Comparison of ENCODE assay signal across 9 mouse cellular contexts in genomic region chr5:136970703-136971102, GRCm38 (mm10). TPM values are rescaled to one million over a fixed set of nuclear protein-coding genes. Genes with fewer than 3 reads are reported as not detected.
DNase-seq lines count a peak whose midpoint lies in the region; ATAC-seq lines count a peak whose summit lies in the region.
"Had no signal": no experiment of that assay in that cellular context is flagged by ENCODE, and none has a peak within 500 bp of the region (broad histone marks: within the 10 kb centered on the region; RNA-seq: fewer than 3 reads in every experiment).

No protein-coding gene starts in this region.

- H3K4me3 ChIP-seq in midbrain, embryonic 11.5 days (ENCODE audit: low read depth, low read length): no peak overlapping the region
- no peak overlapping the region for H3K4me3 ChIP-seq in midbrain, embryonic 16.5 days (ENCODE audit: low read depth, low read length)
- no peak overlapping the region for H3K4me3 ChIP-seq in liver, embryonic 15.5 days (replicated peaks)
- H3K4me3 ChIP-seq: neural tube, embryonic 12.5 days had no signal

- intact Hi-C loops in heart, postnatal 36 days (cut with DNase I): loop anchor here (1.0 to 5.0 kb wide), 2 partner anchors 41 to 178 kb away; no protein-coding TSS in a partner anchor

- H3K36me3 ChIP-seq in midbrain, embryonic 11.5 days (ENCODE audit: control insufficient read depth, insufficient read depth, low read length): peaks cover 7% of the 10 kb centered on the region; the same call in 1 of the 2 replicates
- peaks cover 8% of the 10 kb centered on the region for H3K36me3 ChIP-seq in midbrain, embryonic 16.5 days (ENCODE audit: control insufficient read depth, insufficient read depth, low read length)
- peaks cover 14% of the 10 kb centered on the region for H3K36me3 ChIP-seq in liver, embryonic 15.5 days (replicated peaks)

- peak; percentile 88 for DNase-seq in midbrain, embryonic 11.5 days (ENCODE audit: low spot score, missing footprints)
- peak; percentile 82 for DNase-seq in NIH3T3 (ENCODE audit: low read depth)
- peak; percentile 71 for DNase-seq in c-Kit-negative CD71-positive TER-119-positive erythroid progenitor cells, embryonic 14.5 days (ENCODE audit: low read depth, low spot score)
- DNase-seq in heart, postnatal 36 days: peak; percentile 77 to 82
- peak; percentile 60 for DNase-seq in skeletal muscle tissue, adult 2 months (ENCODE audit: low read depth, low spot score)

- H3K27ac ChIP-seq in midbrain, embryonic 11.5 days (ENCODE audit: low read depth, low read length): no peak overlapping the region
- H3K27ac ChIP-seq in midbrain, embryonic 16.5 days (ENCODE audit: low read length): no peak overlapping the region
- H3K27ac ChIP-seq in liver, embryonic 15.5 days (replicated peaks): no peak overlapping the region
- H3K27ac ChIP-seq: neural tube, embryonic 12.5 days had no signal

- no peak overlapping the region for H3K4me2 ChIP-seq in midbrain, embryonic 11.5 days
- no peak overlapping the region for H3K4me2 ChIP-seq in midbrain, embryonic 16.5 days (ENCODE audit: low read length)
- H3K4me2 ChIP-seq in liver, embryonic 15.5 days: no peak overlapping the region
- H3K4me2 ChIP-seq: neural tube, embryonic 12.5 days had no signal

- H3K9me3 ChIP-seq in midbrain, embryonic 11.5 days (ENCODE audit: control insufficient read depth, low read length): no peaks in the 10 kb centered on the region
- H3K9me3 ChIP-seq in midbrain, embryonic 16.5 days (replicated peaks; ENCODE audit: control insufficient read depth, low read length, poor library complexity, severe bottlenecking): no peaks in the 10 kb centered on the region
- H3K9me3 ChIP-seq in liver, embryonic 15.5 days (replicated peaks): no peaks in the 10 kb centered on the region
- H3K9me3 ChIP-seq: neural tube, embryonic 12.5 days had no signal

- no peak overlapping the region for H3K9ac ChIP-seq in midbrain, embryonic 11.5 days (ENCODE audit: low read length)
- no peak overlapping the region for H3K9ac ChIP-seq in midbrain, embryonic 16.5 days (ENCODE audit: low read depth, low read length)
- H3K9ac ChIP-seq in liver, embryonic 15.5 days: no peak overlapping the region
- H3K9ac ChIP-seq: neural tube, embryonic 12.5 days had no signal

- H3K27me3 ChIP-seq in midbrain, embryonic 11.5 days (ENCODE audit: control insufficient read depth, insufficient read depth, low read length): no peaks in the 10 kb centered on the region
- no peaks in the 10 kb centered on the region for H3K27me3 ChIP-seq in midbrain, embryonic 16.5 days (ENCODE audit: control insufficient read depth, insufficient read depth, low read depth, low read length)
- no peaks in the 10 kb centered on the region; the same call in 1 of the 2 replicates for H3K27me3 ChIP-seq in liver, embryonic 15.5 days
- H3K27me3 ChIP-seq: neural tube, embryonic 12.5 days had no signal

- WGBS in midbrain, embryonic 11.5 days: 75% methylated on average over 1 of the region's 1 CpGs
- WGBS in midbrain, embryonic 16.5 days: 67% methylated on average over 1 of the region's 1 CpGs
- WGBS in liver, embryonic 15.5 days (ENCODE audit: insufficient replicate concordance): 40% methylated on average over 1 of the region's 1 CpGs

- no peak for ATAC-seq in midbrain, embryonic 11.5 days (ENCODE audit: low FRiP score)
- ATAC-seq in midbrain, embryonic 16.5 days: no peak
- peak; percentile 42; the same call in 1 of the 2 replicates for ATAC-seq in liver, embryonic 15.5 days (ENCODE audit: insufficient read depth)

- no peaks in the 10 kb centered on the region for H3K4me1 ChIP-seq in midbrain, embryonic 11.5 days (ENCODE audit: control insufficient read depth, insufficient read depth, low read length)
- H3K4me1 ChIP-seq in midbrain, embryonic 16.5 days (ENCODE audit: control insufficient read depth, insufficient read depth, low read length): no peaks in the 10 kb centered on the region
- H3K4me1 ChIP-seq in liver, embryonic 15.5 days (replicated peaks): peaks cover 25% of the 10 kb centered on the region

RNA-seq across cellular contexts. Expression of gene Cldn15, which starts 4.3 kb away (rescaled TPM):
- polyA plus RNA-seq in midbrain, embryonic 11.5 days (2014; fragmentation: Nextera tagmentation; extraction: Ambion mirVana): 0.22 and 0.26 TPM in 2 replicates
- polyA plus RNA-seq in midbrain, embryonic 16.5 days (2015; fragmentation: Nextera tagmentation; extraction: Ambion mirVana): 0.15 and 0.30 TPM in 2 replicates
- total RNA-seq in heart, postnatal 36 days (2021): 10 to 100 TPM in 1 of 2 experiments, 1 to 10 TPM in 1; 9.8 to 11.3 TPM
- polyA plus RNA-seq in liver, embryonic 15.5 days (2015; fragmentation: Nextera tagmentation; extraction: Ambion mirVana): 5.9 and 8.1 TPM in 2 replicates

RNA-seq across cellular contexts. Expression of gene Plod3, which starts 16.1 kb away (rescaled TPM):
- 21.4 and 23.1 TPM in 2 replicates for polyA plus RNA-seq in midbrain, embryonic 11.5 days (2014; fragmentation: Nextera tagmentation; extraction: Ambion mirVana)
- polyA plus RNA-seq in midbrain, embryonic 16.5 days (2015; fragmentation: Nextera tagmentation; extraction: Ambion mirVana): 34.7 and 37.9 TPM in 2 replicates
- total RNA-seq in heart, postnatal 36 days (2021): 10 to 100 TPM; 36.9 to 45.6 TPM
- 15.3 and 19.0 TPM in 2 replicates for polyA plus RNA-seq in liver, embryonic 15.5 days (2015; fragmentation: Nextera tagmentation; extraction: Ambion mirVana)

RNA-seq across cellular contexts. Expression of gene Znhit1, which starts 17.1 kb away (rescaled TPM):
- polyA plus RNA-seq in midbrain, embryonic 11.5 days (2014; fragmentation: Nextera tagmentation; extraction: Ambion mirVana): 91.1 and 92.1 TPM in 2 replicates
- polyA plus RNA-seq in midbrain, embryonic 16.5 days (2015; fragmentation: Nextera tagmentation; extraction: Ambion mirVana): 136 and 144 TPM in 2 replicates
- total RNA-seq in heart, postnatal 36 days (2021): 10 to 100 TPM; 58.2 to 67.8 TPM
- 50.6 and 53.4 TPM in 2 replicates for polyA plus RNA-seq in liver, embryonic 15.5 days (2015; fragmentation: Nextera tagmentation; extraction: Ambion mirVana)

RNA-seq across cellular contexts. Expression of gene Fis1, which starts 17.6 kb away (rescaled TPM):
- polyA plus RNA-seq in midbrain, embryonic 11.5 days (2014; fragmentation: Nextera tagmentation; extraction: Ambion mirVana): 320 and 332 TPM in 2 replicates
- 346 and 355 TPM in 2 replicates for polyA plus RNA-seq in midbrain, embryonic 16.5 days (2015; fragmentation: Nextera tagmentation; extraction: Ambion mirVana)
- 100 to 1,000 TPM; 178 to 185 TPM for total RNA-seq in heart, postnatal 36 days (2021)
- 190 and 201 TPM in 2 replicates for polyA plus RNA-seq in liver, embryonic 15.5 days (2015; fragmentation: Nextera tagmentation; extraction: Ambion mirVana)

RNA-seq across cellular contexts. Expression of gene Vgf, which starts 55.5 kb away (rescaled TPM):
- polyA plus RNA-seq in midbrain, embryonic 11.5 days (2014; fragmentation: Nextera tagmentation; extraction: Ambion mirVana): 0.40 and 0.59 TPM in 2 replicates
- 12.6 and 15.6 TPM in 2 replicates for polyA plus RNA-seq in midbrain, embryonic 16.5 days (2015; fragmentation: Nextera tagmentation; extraction: Ambion mirVana)
- under 1 TPM in 1 of 2 experiments, not detected in 1; 0.11 TPM for total RNA-seq in heart, postnatal 36 days (2021)
- not detected in 2 replicates for polyA plus RNA-seq in liver, embryonic 15.5 days (2015; fragmentation: Nextera tagmentation; extraction: Ambion mirVana)
- polyA plus RNA-seq: gonadal fat pad, adult 2 months had no signal
